Comparison of ENCODE assay signal across 9 mouse cellular contexts in genomic region chr12:8496679-8497313, GRCm38 (mm10). TPM values are rescaled to one million over a fixed set of nuclear protein-coding genes. Genes with fewer than 3 reads are reported as not detected.
DNase-seq lines count a peak whose midpoint lies in the region; ATAC-seq and TF ChIP-seq lines count a peak whose summit lies in the region.
"Had no signal": no experiment of that assay in that cellular context is flagged by ENCODE, and none has a peak within 500 bp of the region (broad histone marks: within the 10 kb centered on the region; RNA-seq: fewer than 3 reads in every experiment).

No protein-coding gene starts in this region.

- no peak for ATAC-seq in kidney, embryonic 16.5 days (ENCODE audit: low FRiP score, low TSS enrichment)
- ATAC-seq in embryonic facial prominence, embryonic 13.5 days (ENCODE audit: insufficient number of reproducible peaks, insufficient read depth, low FRiP score, low TSS enrichment, low read depth) = no peak
- ATAC-seq in hindbrain, embryonic 16.5 days = no peak
- ATAC-seq in midbrain, postnatal 0 days (ENCODE audit: low FRiP score) = no peak

- TF ChIP-seq CTCF in midbrain, postnatal 0 days (IDR thresholded peaks at IDR 0.05) = no peak

- peak overlapping the region; percentile 71 for H3K27ac ChIP-seq in kidney, embryonic 16.5 days (ENCODE audit: low read length)
- peak overlapping the region; percentile 90 for H3K27ac ChIP-seq in embryonic facial prominence, embryonic 13.5 days
- peak overlapping the region; percentile 69 for H3K27ac ChIP-seq in hindbrain, embryonic 16.5 days (ENCODE audit: low read depth, low read length)
- H3K27ac ChIP-seq in midbrain, postnatal 0 days (ENCODE audit: low read depth, low read length) = peak overlapping the region; percentile 67; the same call in 1 of the 2 replicates

- peaks cover 38% of the 10 kb centered on the region for H3K4me1 ChIP-seq in kidney, embryonic 16.5 days (ENCODE audit: insufficient read depth, low read length)
- peaks cover 42% of the 10 kb centered on the region for H3K4me1 ChIP-seq in embryonic facial prominence, embryonic 13.5 days
- H3K4me1 ChIP-seq in hindbrain, embryonic 16.5 days (ENCODE audit: control insufficient read depth, insufficient read depth, low read depth, low read length) = peaks cover 28% of the 10 kb centered on the region
- peaks cover 19% of the 10 kb centered on the region; the same call in 1 of the 2 replicates for H3K4me1 ChIP-seq in midbrain, postnatal 0 days (ENCODE audit: insufficient read depth, low read length)

- H3K9ac ChIP-seq in kidney, embryonic 16.5 days (replicated peaks; ENCODE audit: low read length) = peak overlapping the region; percentile 51
- peak overlapping the region; percentile 49; the same call in 1 of the 2 replicates for H3K9ac ChIP-seq in embryonic facial prominence, embryonic 13.5 days
- H3K9ac ChIP-seq in hindbrain, embryonic 16.5 days (ENCODE audit: low read depth, low read length) = peak overlapping the region; percentile 44
- peak overlapping the region; percentile 29; the same call in 1 of the 2 replicates for H3K9ac ChIP-seq in midbrain, postnatal 0 days (replicated peaks; ENCODE audit: low read length, poor library complexity, severe bottlenecking)

- DNase-seq in kidney, adult 11 months = no peak
- DNase-seq in midbrain, postnatal 0 days (ENCODE audit: low spot score) = no peak
- no peak for DNase-seq in cerebellum, postnatal 36 days
- no peak for DNase-seq in spleen, postnatal 10 days (ENCODE audit: low spot score in 2 of 2)
- no peak for DNase-seq in spleen, postnatal 4 days (ENCODE audit: low spot score in 2 of 2)

- H3K4me3 ChIP-seq in kidney, embryonic 16.5 days (ENCODE audit: low read length) = peak overlapping the region; percentile 89
- H3K4me3 ChIP-seq in embryonic facial prominence, embryonic 13.5 days = peak overlapping the region; percentile 85; the same call in 1 of the 2 replicates
- peak overlapping the region; percentile 93 for H3K4me3 ChIP-seq in hindbrain, embryonic 16.5 days (ENCODE audit: low read length)
- H3K4me3 ChIP-seq in midbrain, postnatal 0 days (ENCODE audit: low read depth, low read length) = peak overlapping the region; percentile 96

- peak overlapping the region; percentile 83 for H3K4me2 ChIP-seq in kidney, embryonic 16.5 days (replicated peaks; ENCODE audit: low read depth, low read length)
- peak overlapping the region; percentile 93 for H3K4me2 ChIP-seq in embryonic facial prominence, embryonic 13.5 days
- H3K4me2 ChIP-seq in hindbrain, embryonic 16.5 days (ENCODE audit: low read length) = peak overlapping the region; percentile 93
- H3K4me2 ChIP-seq in midbrain, postnatal 0 days (ENCODE audit: low read depth, low read length, poor library complexity, severe bottlenecking) = peak overlapping the region; percentile 86

- 53% methylated on average over 2 of the region's 2 CpGs for WGBS in kidney, embryonic 16.5 days
- 40% methylated on average over 2 of the region's 2 CpGs for WGBS in embryonic facial prominence, embryonic 13.5 days
- 31% methylated on average over 2 of the region's 2 CpGs for WGBS in hindbrain, embryonic 16.5 days
- WGBS in midbrain, postnatal 0 days = 20% methylated on average over 2 of the region's 2 CpGs

- H3K9me3 ChIP-seq in kidney, embryonic 16.5 days (ENCODE audit: low read length) = no peaks in the 10 kb centered on the region
- no peaks in the 10 kb centered on the region for H3K9me3 ChIP-seq in embryonic facial prominence, embryonic 13.5 days
- H3K9me3 ChIP-seq in hindbrain, embryonic 16.5 days (ENCODE audit: control insufficient read depth, low read length) = no peaks in the 10 kb centered on the region
- no peaks in the 10 kb centered on the region for H3K9me3 ChIP-seq in midbrain, postnatal 0 days (ENCODE audit: low read length)

- no peaks in the 10 kb centered on the region for H3K27me3 ChIP-seq in kidney, embryonic 16.5 days (ENCODE audit: insufficient read depth, low read length)
- no peaks in the 10 kb centered on the region for H3K27me3 ChIP-seq in embryonic facial prominence, embryonic 13.5 days
- no peaks in the 10 kb centered on the region for H3K27me3 ChIP-seq in hindbrain, embryonic 16.5 days (replicated peaks; ENCODE audit: control insufficient read depth, insufficient read depth, low read length)
- no peaks in the 10 kb centered on the region for H3K27me3 ChIP-seq in midbrain, postnatal 0 days (ENCODE audit: insufficient read depth, low read length)

- no peaks in the 10 kb centered on the region for H3K36me3 ChIP-seq in kidney, embryonic 16.5 days (ENCODE audit: insufficient read depth, low read length)
- H3K36me3 ChIP-seq in embryonic facial prominence, embryonic 13.5 days = no peaks in the 10 kb centered on the region
- no peaks in the 10 kb centered on the region for H3K36me3 ChIP-seq in hindbrain, embryonic 16.5 days (ENCODE audit: control insufficient read depth, insufficient read depth, low read length)
- H3K36me3 ChIP-seq in midbrain, postnatal 0 days (ENCODE audit: insufficient read depth, low read length) = no peaks in the 10 kb centered on the region
- H3K36me3 ChIP-seq: G1E had no signal

RNA-seq across cellular contexts. Expression of gene Rhob, which starts 3.0 kb away (rescaled TPM):
- polyA plus RNA-seq in kidney, embryonic 16.5 days (2015; fragmentation: Nextera tagmentation; extraction: Ambion mirVana) = 39.8 and 40.1 TPM in 2 replicates
- 44.9 and 45.9 TPM in 2 replicates for polyA plus RNA-seq in embryonic facial prominence, embryonic 13.5 days (2015; fragmentation: Nextera tagmentation; extraction: Ambion mirVana)
- 81.3 and 86.9 TPM in 2 replicates for polyA plus RNA-seq in hindbrain, embryonic 16.5 days (2015; fragmentation: Nextera tagmentation; extraction: Ambion mirVana)
- 323 and 329 TPM in 2 replicates for total RNA-seq in midbrain, postnatal 0 days (2014; rRNA removed)
- 74.1 and 75.1 TPM in 2 replicates for polyA plus RNA-seq in midbrain, postnatal 0 days (2015; fragmentation: Nextera tagmentation; extraction: Ambion mirVana)
